Mouse (Mus musculus): Measurements from ENCODE around the gene Dgcr2.

DNA sequence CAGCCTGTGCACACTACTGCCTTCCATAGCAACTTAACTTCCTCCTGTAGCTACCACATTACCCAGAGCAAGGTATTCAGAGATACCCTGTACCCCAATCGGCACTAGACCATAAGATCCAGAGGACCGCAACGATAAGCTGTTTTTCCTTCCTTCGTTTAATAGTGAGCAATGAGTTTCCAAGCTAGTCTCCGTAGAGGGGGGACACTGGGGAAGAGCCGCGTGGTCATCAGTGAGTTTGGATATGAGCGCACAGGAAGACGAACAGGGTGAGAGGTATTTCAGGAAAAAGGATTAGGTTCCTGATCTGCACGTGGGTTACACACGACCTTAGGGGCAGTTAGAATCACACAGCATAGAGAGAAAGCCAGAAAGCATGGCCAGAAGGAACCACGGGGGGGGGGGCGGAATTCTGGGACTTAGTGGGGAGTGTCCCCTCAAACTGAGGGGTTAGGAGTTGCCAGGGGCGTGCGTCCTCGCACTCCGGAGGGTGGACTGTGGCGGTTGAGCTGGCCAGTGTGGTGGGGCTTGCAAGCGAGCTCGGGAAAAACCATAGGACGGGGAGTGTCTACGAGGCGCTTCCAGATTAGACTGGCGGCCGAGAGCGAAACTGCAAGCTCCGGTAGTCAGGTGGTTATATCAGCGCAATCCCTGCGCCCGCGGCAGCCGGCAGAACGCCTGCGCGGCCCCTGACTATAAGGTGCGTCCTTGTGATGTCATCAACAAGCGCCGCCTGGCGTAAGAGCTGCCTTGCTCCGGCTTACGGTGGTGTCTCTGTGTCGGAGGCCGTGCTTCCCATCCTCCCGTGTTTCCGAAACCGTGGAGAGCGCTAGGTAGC is 23.2 kb upstream of the Dgcr2 start:
- TF ChIP-seq CTCF (IDR thresholded peaks at IDR 0.05; ENCODE audit: low read depth, low read length) (no peak), POLR2A (IDR thresholded peaks at IDR 0.05; ENCODE audit: borderline replicate concordance, low read depth, low read length) (no peak)

Data from bone marrow macrophage, adult 2 months (primary cell).